Mouse (Mus musculus): ENCODE data around the gene Csf3.

DNA sequence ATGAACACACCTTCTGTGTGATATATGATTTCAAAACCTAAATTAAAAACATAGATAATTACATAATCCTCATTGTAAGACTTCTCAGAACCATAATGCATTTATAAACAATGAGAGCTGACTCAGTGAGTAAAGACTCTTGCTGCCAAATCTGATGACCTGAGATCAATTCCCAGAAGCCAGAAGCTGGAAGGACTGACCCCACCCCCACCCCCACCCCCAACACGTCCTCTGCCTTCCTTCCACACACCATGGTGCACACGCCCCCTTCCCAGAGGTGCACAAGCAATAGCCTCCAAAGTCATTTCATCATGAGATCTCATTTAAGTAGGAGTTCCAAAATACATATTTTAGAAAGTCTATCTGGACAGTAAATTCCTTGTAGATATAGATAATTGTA lies 19.7 kb downstream of the Csf3 start:
- no peak for TF ChIP-seq POLR2A (IDR thresholded peaks at IDR 0.05; ENCODE audit: control insufficient read depth, extremely low read depth, insufficient read depth, low read length, poor library complexity)
- no peak for TF ChIP-seq CTCF (IDR thresholded peaks at IDR 0.05; ENCODE audit: borderline replicate concordance, control insufficient read depth, extremely low read depth, insufficient read depth, low read length, poor library complexity)
